Mouse (Mus musculus): ENCODE data around the gene Il34. TPM values are rescaled to one million over a fixed set of nuclear protein-coding genes. Genes with fewer than 3 reads are reported as not detected.

The Il34 gene
- 1.9 and 8.8 TPM in 2 replicates for total RNA-seq (2014; rRNA removed)
- 8.5 and 11.4 TPM in 2 replicates for polyA plus RNA-seq (2015; fragmentation: Nextera tagmentation; extraction: Ambion mirVana)

DNA sequence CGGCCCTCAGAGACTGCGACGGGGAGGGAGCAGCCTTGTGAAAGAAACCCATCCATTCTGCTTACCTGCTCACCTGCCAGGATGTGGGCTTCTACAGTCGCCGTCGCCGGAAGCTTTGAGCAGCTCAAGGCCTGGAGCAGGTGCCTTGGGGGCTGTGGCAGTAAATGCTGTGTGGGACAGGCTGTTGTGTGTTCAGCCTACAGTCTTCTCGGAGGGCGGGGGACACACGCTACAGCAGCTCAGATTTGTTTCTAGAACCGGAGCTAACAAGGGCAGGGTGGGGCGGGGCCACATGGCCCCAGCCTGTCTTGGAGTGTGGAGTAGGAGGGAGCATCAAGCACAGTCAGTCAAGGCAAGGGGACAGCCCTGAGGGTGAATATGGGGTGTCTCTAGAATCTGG lies at the start of gene Il34:
Gene Il34, minus strand, starts transcription at position 256 of the 400 bp plus-strand sequence.
- no peak for TF ChIP-seq CTCF (IDR thresholded peaks at IDR 0.05; ENCODE audit: low read depth)
- Histone ChIP-seq H3K4me1 (ENCODE audit: insufficient read depth, low read length) (no peaks in the 10 kb centered on the region; the same call in 1 of the 2 replicates), H3K9ac (replicated peaks; ENCODE audit: low read length) (no peak within 1 kb of the TSS), H3K27me3 (ENCODE audit: insufficient read depth, low read length) (no peaks in the 10 kb centered on the region), H3K4me3 (ENCODE audit: low read length) (no peak within 1 kb of the TSS), H3K4me2 (ENCODE audit: low read depth, low read length) (no peak within 1 kb of the TSS), H3K9me3 (ENCODE audit: low read length) (no peaks in the 10 kb centered on the region), H3K36me3 (ENCODE audit: insufficient read depth, low read length) (peaks cover 16% of the 10 kb centered on the region; the same call in 1 of the 2 replicates), H3K27ac (no peak within 1 kb of the TSS)
- DNase-seq (ENCODE audit: low spot score) (no peak), ATAC-seq (no peak)
- 41% methylated on average over 12 of the region's 12 CpGs for WGBS

DNA sequence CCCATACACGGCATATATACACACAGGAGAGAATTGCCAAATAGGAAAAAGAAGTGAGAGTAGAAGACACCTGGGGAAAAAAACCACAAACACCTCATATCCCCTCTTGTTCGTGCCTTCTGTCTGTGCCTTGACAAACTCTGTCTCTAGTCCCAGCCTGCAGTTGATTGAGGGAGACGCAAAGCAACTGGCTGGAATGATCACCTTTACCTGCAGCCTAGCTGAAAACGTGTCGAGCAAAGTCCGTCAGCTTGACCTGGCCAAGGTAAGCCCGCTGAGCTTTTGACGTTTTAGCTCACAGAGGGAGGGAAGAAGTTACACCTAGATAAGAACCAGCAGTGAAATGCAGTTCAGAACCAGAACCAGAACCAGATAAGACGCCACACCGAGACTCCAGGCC lies 45.5 kb upstream of the Il34 start:
- no peak overlapping the region for H3K4me2 ChIP-seq (ENCODE audit: low read depth, low read length)
- no peak for ATAC-seq
- no peaks in the 10 kb centered on the region for H3K27me3 ChIP-seq (ENCODE audit: insufficient read depth, low read length)
- 97% methylated on average over 10 of the region's 10 CpGs for WGBS
- H3K27ac ChIP-seq: no peak overlapping the region
- peaks cover 5% of the 10 kb centered on the region; the same call in 1 of the 2 replicates for H3K4me1 ChIP-seq (ENCODE audit: insufficient read depth, low read length)
- no peaks in the 10 kb centered on the region for H3K9me3 ChIP-seq (ENCODE audit: low read length)
- TF ChIP-seq CTCF (IDR thresholded peaks at IDR 0.05; ENCODE audit: low read depth): no peak
- peaks cover 53% of the 10 kb centered on the region for H3K36me3 ChIP-seq (ENCODE audit: insufficient read depth, low read length)
- no peak for DNase-seq (ENCODE audit: low spot score)
- H3K9ac ChIP-seq (replicated peaks; ENCODE audit: low read length): no peak overlapping the region
- no peak overlapping the region for H3K4me3 ChIP-seq (ENCODE audit: low read length)

DNA sequence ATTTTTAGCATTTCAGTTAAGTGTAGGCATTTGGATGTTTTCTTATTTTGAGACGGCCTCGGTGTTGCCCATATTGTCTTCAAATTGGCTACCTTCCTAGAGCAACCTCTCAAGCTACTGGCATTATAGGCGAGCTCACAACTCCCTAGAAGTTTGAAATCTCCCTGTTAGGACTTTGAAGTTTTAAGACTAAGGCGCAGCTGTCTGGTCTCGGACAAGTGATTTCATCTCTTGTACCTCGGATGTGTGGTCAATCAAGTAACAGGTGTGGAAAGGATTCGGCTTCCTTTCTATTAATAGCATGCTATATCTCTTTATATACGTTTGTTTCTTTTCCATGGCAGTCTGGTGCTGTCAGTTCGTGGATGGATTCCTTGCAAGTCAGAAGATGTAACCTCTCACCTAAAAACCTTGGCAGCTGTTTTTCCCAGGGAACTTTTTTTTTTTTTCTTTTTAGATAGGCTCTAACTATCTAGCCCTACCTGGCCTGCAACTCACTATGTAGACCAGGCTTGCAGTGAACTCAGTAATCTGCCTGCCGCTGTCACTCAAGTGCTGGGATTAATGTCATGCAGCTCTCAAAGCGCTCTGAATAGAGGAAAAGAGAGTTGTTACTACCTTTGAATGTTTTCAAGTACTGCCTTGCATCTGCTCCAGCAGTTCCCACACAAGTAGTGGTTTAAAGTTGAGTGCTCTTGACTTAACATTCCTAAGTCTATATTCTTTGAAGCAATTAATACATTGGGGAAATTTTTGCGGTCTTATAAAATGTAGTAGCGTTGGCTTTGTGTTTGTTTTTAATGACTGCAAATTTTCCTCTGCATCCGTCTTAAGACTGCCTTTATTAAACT lies 42.1 kb upstream of the Il34 start:
- no peak for ATAC-seq
- 67% methylated on average over 14 of the region's 14 CpGs for WGBS

DNA sequence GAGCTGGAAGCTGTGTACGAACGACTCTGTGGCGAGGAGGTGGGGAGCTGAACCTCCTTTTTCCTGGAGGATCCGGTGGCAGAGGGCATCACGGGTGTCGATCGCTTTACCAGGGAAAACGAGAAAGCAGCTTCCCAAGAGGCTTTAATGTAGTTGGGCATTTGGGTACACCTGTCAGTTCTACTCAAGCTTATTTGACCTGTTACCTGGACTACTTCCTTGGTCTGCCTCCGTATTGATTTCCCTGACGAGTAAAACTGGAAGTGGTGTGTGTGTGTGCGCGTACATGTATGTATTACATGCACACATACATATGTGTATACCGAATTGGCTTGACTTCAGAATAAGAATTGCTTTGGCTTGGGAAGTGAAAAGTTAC lies 41.4 kb upstream of the Il34 start:
- no peaks in the 10 kb centered on the region for H3K27me3 ChIP-seq (ENCODE audit: insufficient read depth, low read length)
- peak; percentile 16; the same call in 1 of the 2 replicates for ATAC-seq
- no peak for TF ChIP-seq CTCF (IDR thresholded peaks at IDR 0.05; ENCODE audit: low read depth)
- 1% methylated on average over 13 of the region's 13 CpGs for WGBS
- H3K4me3 ChIP-seq (ENCODE audit: low read length): peak overlapping the region; percentile 79
- H3K4me2 ChIP-seq (ENCODE audit: low read depth, low read length): peak overlapping the region; percentile 88
- peak overlapping the region; percentile 94 for H3K27ac ChIP-seq
- DNase-seq (ENCODE audit: low spot score): no peak
- no peaks in the 10 kb centered on the region for H3K9me3 ChIP-seq (ENCODE audit: low read length)
- peaks cover 44% of the 10 kb centered on the region for H3K36me3 ChIP-seq (ENCODE audit: insufficient read depth, low read length)
- peak overlapping the region; percentile 83 for H3K9ac ChIP-seq (replicated peaks; ENCODE audit: low read length)
- H3K4me1 ChIP-seq (ENCODE audit: insufficient read depth, low read length): peaks cover 12% of the 10 kb centered on the region

More for the DNA sequence above, 42.1 kb upstream of the Il34 start:
- H3K9ac ChIP-seq (replicated peaks; ENCODE audit: low read length): peak overlapping the region; percentile 83; the same call in 1 of the 2 replicates
- peaks cover 12% of the 10 kb centered on the region for H3K4me1 ChIP-seq (ENCODE audit: insufficient read depth, low read length)
- TF ChIP-seq CTCF (IDR thresholded peaks at IDR 0.05; ENCODE audit: low read depth): no peak
- peak overlapping the region; percentile 88 for H3K4me2 ChIP-seq (ENCODE audit: low read depth, low read length)
- peak overlapping the region; percentile 79 for H3K4me3 ChIP-seq (ENCODE audit: low read length)
- H3K9me3 ChIP-seq (ENCODE audit: low read length): no peaks in the 10 kb centered on the region
- H3K27ac ChIP-seq: no peak overlapping the region
- no peaks in the 10 kb centered on the region for H3K27me3 ChIP-seq (ENCODE audit: insufficient read depth, low read length)
- H3K36me3 ChIP-seq (ENCODE audit: insufficient read depth, low read length): peaks cover 44% of the 10 kb centered on the region
- no peak for DNase-seq (ENCODE audit: low spot score)

DNA sequence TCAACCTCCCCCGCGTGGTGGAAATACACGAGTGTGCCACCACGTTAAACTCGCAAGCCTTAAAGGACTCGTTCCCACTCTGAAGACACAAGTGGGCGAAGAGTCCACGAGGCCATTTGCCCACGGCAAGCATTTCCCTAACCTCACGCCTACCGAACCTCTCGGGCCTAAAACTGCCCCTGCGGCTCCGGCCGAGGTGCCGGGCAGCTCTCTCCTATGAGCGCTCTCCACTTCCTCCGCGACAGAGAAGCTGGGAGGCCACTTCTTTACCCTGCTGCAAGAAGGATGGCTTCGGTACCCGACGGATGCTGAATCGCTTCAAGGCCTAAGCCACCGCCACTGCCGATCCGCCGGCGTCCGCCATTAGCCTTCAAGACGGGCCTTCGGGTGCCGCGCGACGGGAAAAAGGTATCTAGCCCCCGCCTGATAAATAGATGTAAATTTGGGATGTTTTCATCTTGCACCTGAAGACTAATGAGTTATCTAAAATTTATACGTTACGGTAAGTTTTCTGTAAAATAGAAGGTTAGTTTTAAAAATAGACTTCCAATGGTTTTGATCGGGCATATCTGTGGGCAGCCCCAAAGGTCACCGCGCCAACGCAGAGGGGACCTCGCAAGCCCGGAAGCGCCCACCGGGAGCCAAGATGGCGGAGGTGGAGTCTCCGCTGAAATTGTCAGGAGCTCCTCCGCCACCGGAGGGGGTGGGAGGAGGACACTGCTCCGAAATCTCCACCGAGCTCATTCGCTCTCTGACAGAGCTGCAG lies 40.9 kb upstream of the Il34 start, which contains the start of the genes Cog4 and Sf3b3:
Gene Cog4, plus strand, starts transcription at position 196 of the 766 bp plus-strand sequence.
Gene Sf3b3, minus strand, starts transcription at position 383 of the 766 bp plus-strand sequence.
- Histone ChIP-seq H3K27ac (peak within 1 kb of the TSS; percentile 94), H3K27me3 (ENCODE audit: insufficient read depth, low read length) (no peaks in the 10 kb centered on the region), H3K4me3 (ENCODE audit: low read length) (peak within 1 kb of the TSS; percentile 79), H3K4me1 (ENCODE audit: insufficient read depth, low read length) (peaks cover 12% of the 10 kb centered on the region), H3K9ac (replicated peaks; ENCODE audit: low read length) (peak within 1 kb of the TSS; percentile 83), H3K4me2 (ENCODE audit: low read depth, low read length) (peak within 1 kb of the TSS; percentile 88), H3K36me3 (ENCODE audit: insufficient read depth, low read length) (peaks cover 43% of the 10 kb centered on the region), H3K9me3 (ENCODE audit: low read length) (no peaks in the 10 kb centered on the region)
- under 1% methylated on average over 53 of the region's 53 CpGs for WGBS
- DNase-seq (ENCODE audit: low spot score): peak; percentile 95
- ATAC-seq: peak; percentile 96
- peak; percentile 21; the same call in 1 of the 2 replicates for TF ChIP-seq CTCF (IDR thresholded peaks at IDR 0.05; ENCODE audit: low read depth)

DNA sequence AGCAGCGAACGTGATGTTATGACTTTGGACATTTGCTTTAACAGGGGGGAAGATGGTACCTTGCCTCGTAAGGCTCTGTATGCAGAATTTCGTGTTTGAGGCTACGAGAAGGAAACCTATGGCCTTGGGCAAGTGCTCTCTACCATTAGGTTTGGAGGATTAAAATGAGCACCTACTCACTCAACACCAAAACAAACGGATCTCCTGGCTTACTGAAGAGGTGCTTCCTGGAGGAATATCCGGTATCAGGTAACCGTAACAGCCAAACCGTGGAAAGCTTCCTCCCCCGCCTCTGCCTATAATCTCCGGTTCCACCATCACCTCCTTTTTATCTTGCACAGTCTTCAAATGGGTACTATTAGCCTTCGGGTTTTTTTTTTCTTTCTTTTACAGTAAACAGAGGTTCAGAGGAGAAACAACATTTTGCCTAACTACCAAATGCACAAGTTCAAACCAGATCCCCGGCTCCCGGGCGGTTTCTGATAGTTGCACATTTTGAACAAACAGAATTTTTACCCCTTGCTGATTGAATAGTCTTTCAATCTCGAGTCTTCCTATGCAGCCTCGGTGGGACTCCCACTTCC lies 40.2 kb upstream of the Il34 start:
- peak overlapping the region; percentile 94 for H3K27ac ChIP-seq
- H3K27me3 ChIP-seq (ENCODE audit: insufficient read depth, low read length): no peaks in the 10 kb centered on the region
- 12% methylated on average over 17 of the region's 17 CpGs for WGBS
- peak overlapping the region; percentile 83 for H3K9ac ChIP-seq (replicated peaks; ENCODE audit: low read length)
- ATAC-seq (no peak), DNase-seq (ENCODE audit: low spot score) (no peak)
- H3K36me3 ChIP-seq (ENCODE audit: insufficient read depth, low read length): peaks cover 43% of the 10 kb centered on the region
- H3K9me3 ChIP-seq (ENCODE audit: low read length): no peaks in the 10 kb centered on the region
- peak overlapping the region; percentile 79 for H3K4me3 ChIP-seq (ENCODE audit: low read length)
- H3K4me1 ChIP-seq (ENCODE audit: insufficient read depth, low read length): peaks cover 12% of the 10 kb centered on the region
- H3K4me2 ChIP-seq (ENCODE audit: low read depth, low read length): peak overlapping the region; percentile 88
- TF ChIP-seq CTCF (IDR thresholded peaks at IDR 0.05; ENCODE audit: low read depth): no peak

Measured in hindbrain, postnatal 0 days (tissue).